Mouse (Mus musculus): Measurements from ENCODE around the gene Pnpla2.
A peak's percentile ranks its signal among the peaks of the same experiment; 100 is the strongest.

The Pnpla2 gene

GRCm38 (mm10) chr7:141451928-141452327 lies 3.1 kb upstream of the Pnpla2 start:
- DNase-seq, result no peak

GRCm38 (mm10) chr7:141453636-141454035 lies 1.4 kb upstream of the Pnpla2 start:
- no peak for DNase-seq

- DNase-seq, result peak; percentile 89
These were observed 764 bp downstream of the Pnpla2 start for GRCm38 (mm10) chr7:141455610-141456314.

DNA sequence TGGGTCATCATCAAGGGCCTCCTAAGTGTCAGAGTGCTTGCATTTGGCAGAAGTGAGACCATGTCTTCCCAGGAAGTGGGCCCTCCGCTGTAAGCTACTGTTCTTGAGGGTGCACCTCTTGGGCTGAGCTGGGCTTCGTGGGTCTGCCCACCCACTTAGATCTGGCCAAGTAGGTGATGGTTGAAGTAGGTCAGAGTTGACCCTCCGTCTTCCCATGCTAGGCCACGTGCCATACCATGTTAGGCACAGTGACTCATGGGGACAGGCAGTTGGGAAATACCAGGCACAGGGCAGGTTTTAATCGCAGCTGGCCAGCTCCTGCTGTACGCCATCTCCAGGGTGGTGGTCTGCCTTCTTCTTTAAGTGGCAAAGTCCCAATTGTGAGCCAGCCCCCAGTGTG lies 1.7 kb downstream of the Pnpla2 start:
- DNase-seq, result peak; percentile 4

DNA sequence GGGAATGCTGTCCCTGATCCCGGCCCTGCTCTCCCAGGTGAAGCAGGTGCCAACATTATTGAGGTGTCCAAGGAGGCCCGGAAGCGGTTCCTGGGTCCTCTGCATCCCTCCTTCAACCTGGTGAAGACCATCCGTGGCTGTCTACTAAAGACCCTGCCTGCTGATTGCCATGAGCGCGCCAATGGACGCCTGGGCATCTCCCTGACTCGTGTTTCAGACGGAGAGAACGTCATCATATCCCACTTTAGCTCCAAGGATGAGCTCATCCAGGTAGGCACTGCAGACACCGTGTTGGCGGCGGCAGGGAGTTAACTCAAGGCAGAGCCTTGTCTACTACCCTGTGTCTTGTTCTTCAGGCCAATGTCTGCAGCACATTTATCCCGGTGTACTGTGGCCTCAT lies 2.2 kb downstream of the Pnpla2 start:
- no peak for DNase-seq

DNA sequence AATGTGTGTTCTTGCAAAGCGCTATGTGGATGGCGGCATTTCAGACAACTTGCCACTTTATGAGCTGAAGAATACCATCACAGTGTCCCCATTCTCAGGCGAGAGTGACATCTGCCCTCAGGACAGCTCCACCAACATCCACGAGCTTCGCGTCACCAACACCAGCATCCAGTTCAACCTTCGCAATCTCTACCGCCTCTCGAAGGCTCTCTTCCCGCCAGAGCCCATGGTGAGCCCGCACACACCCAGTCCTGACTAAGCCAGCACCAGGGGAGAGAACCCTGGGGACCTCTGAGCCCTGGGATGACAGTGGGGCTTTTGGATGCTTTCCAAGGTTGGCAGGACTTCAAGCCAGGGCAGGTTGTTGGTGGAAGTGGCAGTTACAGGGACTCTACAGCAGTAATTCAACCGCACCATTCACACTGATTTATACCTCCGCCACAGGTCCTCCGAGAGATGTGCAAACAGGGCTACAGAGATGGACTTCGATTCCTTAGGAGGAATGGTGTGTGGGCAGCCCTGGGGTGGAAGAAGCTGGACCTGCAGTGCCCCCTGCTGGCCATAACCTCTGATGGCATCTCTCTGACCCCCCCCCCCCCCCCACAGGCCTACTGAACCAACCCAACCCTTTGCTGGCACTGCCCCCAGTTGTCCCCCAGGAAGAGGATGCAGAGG lies 3.1 kb downstream of the Pnpla2 start:
- peak; percentile 73 for DNase-seq

GRCm38 (mm10) chr7:141458661-141459060 lies 3.7 kb downstream of the Pnpla2 start:
- DNase-seq, result no peak

- no peak for DNase-seq
These were observed 4.3 kb downstream of the Pnpla2 start for GRCm38 (mm10) chr7:141459301-141459711.

GRCm38 (mm10) chr7:141460001-141460390 lies 5.0 kb downstream of the Pnpla2 start:
- no peak for DNase-seq

GRCm38 (mm10) chr7:141460391-141461113 lies 5.6 kb downstream of the Pnpla2 start, which contains the start of gene Cracr2b:
Cracr2b (plus strand) TSS chr7:141461094.
- no peak for DNase-seq

DNA sequence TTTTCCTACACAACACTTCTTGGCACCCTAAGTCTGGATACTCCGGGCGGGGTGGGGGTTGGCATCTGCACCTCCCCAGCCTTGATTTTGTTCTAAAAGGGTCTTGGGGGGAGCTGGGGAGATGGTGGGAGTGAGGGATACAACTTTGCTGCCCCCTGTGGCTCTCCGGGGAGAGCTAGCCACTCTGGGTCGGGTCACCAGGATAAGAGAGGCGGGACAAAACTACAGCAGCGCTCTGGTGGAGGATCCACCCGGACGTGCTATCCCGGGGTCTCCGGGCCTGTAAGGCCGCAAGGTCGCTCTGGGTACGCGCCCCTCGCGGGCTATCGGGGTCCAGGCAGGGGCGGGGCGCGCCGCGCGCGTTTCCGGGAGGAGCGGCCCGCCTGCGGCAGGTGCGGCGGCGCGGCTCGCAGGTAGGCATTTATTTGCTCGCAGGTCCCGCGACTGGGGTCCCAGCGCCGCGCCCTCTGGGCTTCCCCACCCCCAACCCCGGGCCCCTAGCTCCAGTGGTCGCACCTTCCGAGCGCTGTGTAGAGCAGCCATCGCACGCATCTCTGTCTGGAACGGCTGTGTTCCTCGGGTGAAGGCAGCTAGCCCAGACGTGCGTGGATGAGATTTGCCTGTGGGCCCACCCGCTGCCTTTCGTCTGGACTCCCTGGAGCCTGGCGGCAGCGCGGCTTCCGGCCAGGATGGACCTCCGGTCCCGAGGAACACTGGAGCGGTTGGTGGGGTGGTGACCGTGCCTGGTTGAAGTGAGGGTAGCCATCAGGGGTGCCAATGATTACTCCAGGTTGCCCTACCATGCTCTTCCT lies 6.7 kb downstream of the Pnpla2 start:
- DNase-seq, result no peak

DNA sequence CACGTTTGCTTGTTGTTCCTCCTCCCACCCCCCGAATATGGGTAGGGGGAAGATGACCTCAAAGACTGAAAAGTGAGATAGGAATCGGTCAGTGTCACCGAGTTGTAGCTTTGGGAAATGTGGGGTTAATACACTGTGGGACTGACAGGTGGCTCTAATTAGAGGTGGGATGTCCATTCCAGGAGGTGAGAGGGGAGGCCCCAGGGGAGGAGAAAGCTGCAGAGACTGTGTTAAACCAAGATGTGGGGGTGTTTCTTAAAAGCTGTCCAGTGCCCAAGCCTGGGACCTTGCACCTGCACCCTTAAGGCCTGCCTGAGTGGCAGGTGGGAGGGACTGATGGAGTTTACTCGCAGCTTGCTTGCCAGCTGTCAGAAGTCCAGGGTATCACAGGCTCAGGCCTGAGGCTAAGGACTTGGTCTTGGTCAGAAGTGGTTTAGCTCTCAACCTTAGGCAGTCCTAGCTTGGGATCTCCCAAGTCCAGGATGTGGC lies 7.4 kb downstream of the Pnpla2 start:
- DNase-seq, result peak; percentile 71

- DNase-seq, result peak; percentile 76
These were observed 9.0 kb downstream of the Pnpla2 start for GRCm38 (mm10) chr7:141463824-141464602.

DNA sequence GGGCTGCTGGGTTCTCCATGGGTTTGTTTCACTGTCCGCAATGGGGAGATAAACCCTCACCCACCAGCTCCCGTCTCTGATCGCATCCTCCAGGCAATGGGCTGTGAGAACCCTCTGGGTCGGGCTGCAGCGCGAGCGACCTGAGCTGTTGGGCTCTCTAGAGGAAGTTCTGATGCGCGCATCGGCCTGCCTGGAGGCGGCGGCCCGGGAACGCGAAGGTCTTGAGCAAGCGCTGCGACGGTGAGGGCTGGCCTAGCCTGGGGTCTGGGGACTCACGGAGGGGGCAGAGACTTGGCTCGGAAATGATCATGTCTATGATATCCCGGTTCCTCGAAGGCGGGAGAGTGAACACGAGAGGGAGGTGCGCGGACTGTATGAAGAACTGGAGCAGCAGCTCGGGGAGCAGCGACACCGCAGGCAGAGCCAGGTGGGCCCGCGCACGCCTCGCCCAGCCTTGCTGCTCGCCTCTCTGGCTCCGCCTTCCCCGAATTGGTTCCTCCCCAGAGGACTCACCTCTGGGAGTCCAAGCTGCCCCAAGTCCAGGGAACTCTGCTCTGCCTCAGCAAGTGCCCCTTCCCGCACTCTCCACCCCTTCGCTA lies 9.7 kb downstream of the Pnpla2 start:
- peak; percentile 70 for DNase-seq

GRCm38 (mm10) chr7:141465388-141466044 lies 10.5 kb downstream of the Pnpla2 start:
- DNase-seq, result no peak

DNA sequence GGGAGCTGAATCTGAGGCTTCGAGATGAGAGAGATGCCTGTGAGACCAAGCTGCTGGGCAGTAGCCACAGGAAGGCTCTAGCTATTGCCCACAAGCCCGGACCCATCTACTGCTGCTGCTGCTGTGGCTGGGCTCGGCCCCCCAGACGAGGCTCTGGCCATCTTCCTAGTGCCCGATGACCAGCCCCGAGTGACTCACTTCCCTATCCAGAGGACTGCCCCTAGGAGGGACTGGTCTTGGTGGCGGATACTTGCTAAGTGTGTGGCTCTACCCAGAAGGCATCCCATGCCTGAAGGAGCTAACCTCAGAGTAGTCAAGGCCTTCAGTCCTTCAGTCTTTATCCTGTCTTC lies 11.0 kb downstream of the Pnpla2 start:
- DNase-seq, result no peak

DNA sequence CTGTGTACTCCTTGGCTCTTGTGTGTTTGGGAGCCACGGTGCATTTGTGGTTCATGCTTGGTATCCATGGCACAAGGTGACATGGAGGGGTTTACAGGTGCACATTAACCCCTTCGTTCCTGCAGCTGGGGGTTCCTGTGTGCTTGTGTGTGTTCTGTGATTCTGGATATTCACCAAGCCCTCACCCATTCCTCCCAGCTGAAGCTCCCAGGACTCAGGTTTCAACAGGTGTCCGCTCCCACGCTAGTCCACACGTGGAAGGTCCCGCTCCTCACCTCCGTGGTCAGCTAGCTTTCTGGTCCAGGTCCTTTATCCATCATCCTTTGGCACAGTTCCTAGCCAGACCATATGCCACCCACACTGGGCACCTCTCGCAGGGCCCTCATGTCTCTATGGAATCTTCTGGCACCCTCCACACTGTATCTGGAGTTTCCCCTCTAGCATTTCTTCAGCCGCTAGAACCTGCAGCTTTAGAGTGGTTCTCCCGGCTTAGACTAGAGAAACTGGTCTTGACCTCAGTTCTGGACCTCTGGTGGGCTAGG lies 11.7 kb downstream of the Pnpla2 start:
- no peak for DNase-seq

DNA sequence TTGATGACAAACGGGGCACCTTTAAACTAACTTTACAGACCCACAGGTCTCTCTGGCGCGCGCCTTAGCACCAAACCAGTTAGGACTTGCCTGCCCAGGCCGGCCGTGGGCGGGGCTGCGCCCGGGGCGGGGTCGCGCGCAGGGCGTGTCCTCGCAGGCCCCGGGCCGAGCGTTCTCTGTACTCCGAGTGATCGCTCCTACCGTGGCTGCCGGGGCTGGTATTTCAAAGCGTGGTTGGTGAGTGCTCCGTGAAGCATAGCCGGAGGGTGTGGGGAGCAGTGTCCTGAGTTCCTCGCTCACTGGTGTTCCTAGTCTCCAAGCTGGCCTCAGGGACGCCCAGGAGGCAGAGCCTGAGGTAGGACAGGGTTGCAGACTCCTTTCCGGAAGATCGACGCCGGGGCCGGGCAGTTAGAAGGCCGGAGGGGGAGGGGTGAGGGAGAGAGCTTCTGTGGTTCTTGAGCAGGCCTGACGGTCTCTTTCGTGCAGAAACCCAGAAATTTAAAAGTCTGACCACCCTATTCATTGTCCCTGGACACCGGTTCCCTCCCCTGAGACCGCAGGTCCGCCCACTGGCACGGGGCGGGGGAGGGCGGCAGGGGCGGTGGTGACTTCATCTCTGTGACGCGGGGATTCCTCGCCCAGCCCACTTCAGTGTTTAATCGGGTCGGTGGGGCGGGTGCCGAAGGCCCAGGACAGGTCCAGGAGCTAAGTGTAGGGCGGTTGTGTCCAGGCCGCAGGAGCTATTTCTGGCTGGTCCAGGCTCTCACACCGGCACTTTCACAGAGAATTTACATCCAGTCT lies 12.4 kb downstream of the Pnpla2 start, which contains the start of gene Cd151:
Gene Cd151 (plus strand): TSS at position 163 of the 801 bp plus-strand sequence.
- DNase-seq, result peak; percentile 96

DNA sequence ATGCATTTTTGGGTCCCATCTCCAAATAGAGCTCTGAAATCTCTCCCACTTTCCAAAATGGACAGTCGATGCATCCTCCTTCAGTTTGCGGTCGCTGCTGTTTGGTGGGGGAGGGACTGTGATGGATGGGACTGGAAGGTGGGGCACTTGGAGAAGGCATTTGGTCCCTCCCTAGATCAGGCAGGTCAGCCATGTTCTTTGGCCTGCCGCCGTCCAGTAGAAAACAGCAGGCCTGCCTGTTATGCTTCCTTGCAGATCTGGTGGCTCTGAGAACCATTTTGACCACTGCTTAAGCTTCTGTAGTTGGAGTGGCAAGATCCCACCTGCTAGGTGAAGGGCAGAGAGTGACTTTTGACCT lies 13.1 kb downstream of the Pnpla2 start:
- no peak for DNase-seq
